Mouse (Mus musculus) brain, adult 2 months (tissue): Measurements from ENCODE around the gene Cggbp1.

Source experiments
- DNase-seq: peaks from one replicate; pipeline ENCODE4 v3.0.0; 2011; ENCODE audit warnings: low read depth, low spot score

Gene Cggbp1

DNA sequence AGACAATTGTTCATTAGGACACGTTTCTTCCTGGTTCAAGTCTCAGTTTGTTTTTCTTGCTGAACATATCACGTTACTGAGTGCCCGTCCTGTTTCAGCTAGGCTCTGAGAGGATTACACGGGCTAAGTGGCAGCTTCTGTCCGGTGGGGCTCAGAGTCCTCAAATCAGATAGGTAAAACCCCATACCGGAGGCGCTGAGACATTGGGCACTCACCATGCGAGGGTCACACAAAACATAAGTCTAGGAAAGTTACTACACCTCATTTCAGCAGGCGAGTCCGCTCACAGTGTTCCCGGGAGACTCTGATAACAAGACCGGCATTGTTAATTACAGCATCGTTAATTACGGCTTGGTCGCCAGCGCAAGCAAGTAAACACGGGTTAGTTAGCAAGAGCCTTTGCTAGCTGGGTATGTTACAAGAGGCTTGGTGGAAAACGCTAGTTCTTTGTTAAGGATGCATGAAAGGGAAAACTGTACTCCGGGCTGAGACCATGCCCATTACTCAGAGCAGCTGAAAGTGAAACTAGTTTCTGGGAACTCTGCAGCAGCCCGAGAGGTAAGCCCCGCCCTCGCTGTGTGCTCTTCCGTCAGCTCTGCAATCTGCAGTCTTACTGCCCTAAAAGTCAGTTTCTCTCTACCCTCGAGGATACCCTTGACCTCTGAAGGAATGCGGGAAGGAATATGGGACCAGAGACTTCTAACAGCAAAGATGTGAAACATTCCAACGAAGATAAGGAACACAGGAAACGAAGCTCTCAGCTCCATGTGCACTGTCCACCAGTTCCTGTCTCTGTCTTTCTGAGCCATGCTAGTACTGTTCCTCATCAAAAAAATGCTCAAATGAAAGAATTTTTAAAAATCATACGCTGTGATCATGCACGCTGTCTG is 21.9 kb downstream of the Cggbp1 start:
- DNase-seq: peak; percentile 86

DNA sequence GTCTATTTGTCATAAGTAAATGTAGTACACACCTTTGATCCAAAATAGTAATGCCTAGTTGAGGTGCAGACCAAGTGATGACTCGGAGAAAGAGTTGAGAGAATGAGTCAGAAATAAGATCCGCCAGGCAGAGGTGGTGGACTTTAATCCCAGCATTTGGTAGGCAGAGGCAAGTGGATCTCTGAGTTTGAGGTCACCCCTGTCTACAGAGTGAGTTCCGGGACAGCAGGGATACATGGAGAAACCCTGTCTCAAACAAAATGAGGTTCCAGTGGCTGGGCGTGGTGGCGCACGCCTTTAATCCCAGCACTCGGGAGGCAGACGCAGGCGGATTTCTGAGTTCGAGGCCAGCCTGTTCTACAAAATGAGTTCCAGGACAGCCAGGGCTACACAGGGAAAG is 23.6 kb downstream of the Cggbp1 start:
- DNase-seq: no peak

DNA sequence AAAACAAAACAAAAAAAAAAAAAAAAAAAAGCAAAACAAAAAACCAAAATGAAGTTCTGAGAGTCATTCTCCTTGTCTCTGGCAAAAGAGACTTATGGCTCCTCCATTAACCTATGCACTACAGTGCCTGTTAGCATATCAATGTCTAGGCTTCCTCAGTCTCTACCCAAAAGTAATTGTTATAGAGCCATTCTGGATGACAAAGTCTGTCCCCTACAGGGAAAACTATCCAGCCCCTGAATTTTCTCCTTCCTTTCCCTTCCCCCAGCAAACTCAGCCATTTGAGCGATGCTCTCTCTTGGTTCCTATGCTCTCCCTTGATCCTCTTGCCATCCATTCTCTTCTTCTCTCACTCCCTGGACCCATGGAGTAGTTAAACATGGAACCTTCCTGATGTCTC is 24.0 kb downstream of the Cggbp1 start:
- no peak for DNase-seq

DNA sequence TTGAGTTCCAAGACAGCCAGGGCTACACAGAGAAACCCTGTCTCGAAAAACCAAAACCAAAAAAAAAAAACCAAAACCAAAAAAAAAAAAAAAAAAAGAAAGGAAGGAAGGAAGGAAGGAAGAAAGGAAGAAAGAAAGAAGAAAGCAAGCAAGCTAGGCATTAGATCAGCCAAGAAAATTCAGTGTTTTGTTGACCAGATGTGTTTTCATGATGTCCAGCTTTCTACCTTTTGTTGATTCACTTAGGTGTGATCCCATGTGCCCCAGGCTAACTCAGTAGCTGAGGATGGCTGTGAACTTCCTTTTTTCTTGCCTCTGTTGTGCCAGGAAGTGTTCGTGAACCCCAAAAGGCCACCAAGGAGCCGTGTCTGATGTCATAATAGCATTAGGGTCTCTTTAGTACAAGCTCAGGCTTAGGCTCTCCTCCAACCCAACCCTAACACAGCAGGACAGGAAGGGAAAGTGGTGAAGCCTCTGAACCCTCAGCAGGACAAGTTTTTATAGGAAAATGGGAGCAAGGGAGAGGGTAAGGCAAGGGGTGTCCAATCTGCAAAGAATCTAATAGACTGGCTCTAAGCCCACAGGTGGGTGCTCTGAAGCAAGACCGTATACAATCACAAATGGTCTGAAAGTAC is 25.0 kb downstream of the Cggbp1 start:
- DNase-seq: no peak

DNA sequence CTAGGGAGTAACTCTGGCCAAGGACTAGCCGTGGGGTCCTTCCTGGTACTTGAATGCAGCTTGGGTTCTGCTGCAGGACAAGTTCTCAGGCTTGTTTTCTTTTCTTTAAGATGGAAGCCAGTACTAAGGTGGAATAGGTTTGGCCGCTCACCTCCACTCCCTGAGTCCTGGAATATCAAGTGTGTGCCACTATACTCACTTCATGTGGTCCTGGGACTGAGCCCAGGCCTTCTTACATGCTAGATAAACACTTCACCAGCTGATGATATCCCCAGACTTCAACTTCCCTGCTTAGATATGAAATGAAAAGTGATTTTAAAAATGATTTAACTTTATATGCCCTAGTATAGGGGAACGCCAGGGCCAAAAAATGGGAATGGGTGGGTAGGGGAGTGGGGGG is 25.5 kb downstream of the Cggbp1 start:
- DNase-seq: no peak

DNA sequence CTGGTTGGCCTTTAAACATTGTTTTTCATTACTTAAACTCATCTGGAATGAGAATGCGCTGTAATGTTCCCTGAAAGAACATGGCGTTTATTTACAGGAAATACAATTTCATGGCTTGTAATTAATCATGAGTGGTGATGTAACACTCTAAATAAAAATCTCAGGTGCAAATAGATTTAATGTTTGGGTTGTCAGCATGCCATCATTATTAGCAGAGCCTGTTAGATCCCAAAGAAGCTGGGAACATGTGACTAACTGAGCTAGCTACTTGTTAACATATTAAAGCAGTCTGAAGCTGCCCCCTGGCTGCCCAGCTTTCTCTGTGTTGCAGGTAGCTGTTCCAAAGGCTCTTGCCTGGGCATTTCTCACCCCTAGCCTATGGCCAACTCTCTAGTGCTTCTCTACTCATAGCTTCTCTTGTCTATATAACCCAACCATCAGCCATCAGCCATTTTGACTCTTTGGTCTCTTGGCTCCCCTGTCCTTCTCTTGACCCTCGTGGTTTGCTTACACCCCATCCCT is 26.9 kb downstream of the Cggbp1 start:
- no peak for DNase-seq

DNA sequence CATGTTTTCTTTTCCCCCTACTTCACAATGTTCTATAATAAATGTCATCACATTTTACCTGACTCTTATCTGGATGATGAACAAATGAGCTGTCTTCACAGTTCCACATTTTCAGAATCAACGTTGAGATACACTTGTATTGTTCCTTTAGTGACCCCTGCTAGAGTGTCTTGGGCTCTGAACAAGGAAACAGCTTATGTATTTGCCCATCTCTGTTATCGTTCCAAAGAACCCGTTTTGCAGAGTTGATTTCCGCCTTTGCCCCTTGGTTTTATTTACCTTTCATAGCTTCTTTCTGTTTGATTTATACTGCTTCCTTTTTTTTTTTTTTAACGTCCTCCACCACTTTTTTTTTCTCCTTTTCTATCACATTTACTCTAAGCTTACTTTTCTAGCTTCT is 27.9 kb downstream of the Cggbp1 start:
- DNase-seq: no peak

DNA sequence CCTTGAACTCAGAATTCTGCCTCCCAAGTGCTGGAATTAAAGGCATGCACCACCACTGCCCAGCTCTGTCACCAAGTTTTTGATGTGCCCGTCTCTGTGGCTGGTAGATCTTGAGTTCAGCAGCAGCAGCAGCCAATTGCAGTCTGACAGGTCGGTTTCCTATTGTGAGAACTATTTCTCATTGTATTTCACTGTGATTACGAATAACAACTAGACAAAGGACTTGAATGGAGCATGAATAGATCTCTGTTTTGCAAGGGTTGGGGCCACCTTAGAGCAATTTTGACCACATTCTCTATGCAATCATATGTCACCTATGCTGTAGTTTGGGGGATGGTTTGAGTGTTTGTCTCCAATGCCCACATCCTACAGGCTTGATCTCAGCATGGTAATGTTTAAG is 29.2 kb downstream of the Cggbp1 start:
- no peak for DNase-seq

DNA sequence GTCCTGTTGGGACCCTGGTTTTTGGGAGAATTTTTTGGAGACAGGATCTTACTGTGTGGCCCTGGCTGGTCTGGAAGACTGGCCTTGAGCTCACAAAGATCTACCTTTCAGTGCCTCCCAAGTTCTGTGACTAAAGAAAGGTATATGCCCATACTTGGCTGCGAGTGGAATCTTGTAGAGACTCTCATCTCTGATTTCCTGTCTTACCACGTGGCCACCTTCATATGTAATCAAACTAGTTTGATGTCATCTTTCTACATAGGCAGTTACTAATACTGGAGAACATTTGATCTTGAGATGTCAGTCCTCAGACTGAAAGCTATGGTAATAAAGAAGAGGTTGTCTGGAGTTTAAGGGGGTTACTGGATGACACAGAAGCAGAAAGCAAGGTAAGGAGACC is 29.6 kb downstream of the Cggbp1 start:
- DNase-seq: no peak

DNA sequence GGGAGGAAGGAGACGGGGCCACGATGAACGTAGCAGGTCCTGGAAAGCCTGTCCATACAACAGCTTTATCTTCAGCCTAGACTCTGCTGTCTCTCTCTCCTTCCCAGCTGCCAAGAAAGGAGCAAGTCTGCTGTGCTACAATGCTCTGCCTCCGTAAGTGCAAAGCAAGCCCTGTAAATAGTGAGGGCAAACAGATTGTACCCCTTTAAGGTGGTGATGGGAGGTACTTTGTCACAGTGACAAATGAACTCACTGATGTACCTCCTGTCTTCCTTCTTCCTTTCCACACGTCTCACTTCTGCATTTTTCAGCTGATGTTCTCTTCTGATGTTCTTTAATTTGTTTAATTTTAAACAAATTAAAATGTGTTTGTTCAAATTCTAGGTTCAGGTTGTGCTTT is 32.1 kb downstream of the Cggbp1 start:
- DNase-seq: no peak

DNA sequence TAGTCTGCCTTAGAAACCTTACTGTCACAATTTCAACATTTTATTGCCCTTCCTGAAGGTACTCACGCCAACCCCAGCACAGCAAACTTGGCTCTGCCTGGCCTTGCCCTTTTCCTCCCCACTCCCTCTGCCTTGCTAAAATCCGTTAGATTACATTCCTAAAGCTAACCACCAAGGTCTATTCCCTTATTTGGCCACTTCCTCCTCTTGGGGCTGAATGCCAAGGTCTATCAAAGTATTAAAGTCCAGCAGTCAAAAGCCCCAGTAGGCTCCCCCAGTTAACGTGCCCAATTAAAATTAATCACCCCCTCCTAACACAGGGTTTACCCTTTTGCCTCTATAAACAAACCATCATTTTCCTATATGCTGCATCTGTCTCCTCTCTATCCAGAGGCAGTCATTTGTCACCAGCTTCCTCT is 32.6 kb downstream of the Cggbp1 start:
- no peak for DNase-seq

DNA sequence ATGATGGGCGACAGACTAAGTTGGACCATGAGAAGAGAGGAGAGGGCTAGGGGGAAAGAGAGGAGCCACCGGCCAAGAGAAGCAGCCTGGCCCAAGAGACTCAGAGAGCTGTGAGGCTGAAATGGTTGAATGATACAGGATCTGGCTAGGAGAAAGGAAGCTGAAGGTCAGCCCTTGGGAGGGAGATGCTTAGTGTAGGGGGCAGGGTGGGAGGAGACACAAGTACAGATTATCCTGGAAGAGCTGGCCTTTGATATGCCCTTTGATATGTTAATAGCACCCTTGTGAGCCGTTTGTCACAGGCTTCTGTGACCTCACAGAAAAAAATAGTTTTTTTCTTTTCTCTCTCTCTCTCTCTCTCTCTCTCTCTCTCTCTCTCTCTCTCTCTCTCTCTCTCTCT is 33.3 kb downstream of the Cggbp1 start:
- no peak for DNase-seq

DNA sequence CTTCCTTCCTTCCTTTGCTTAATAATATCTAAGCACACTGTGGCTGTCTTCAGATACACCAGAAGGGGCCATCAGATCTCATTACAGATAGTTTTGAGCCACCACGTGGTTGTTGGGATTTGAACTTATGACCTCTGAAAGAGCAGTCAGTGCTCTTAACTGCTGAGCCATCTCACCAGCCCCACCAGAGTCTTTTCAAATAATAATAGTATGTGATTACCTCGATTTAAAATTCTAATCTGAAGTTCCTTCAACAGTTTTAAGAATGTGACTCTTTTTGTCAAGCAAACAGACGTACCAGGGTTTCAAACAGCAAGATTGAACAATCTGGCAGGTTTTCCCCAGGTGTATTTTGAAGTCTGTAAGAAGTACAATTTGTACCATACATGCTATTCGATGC is 33.8 kb downstream of the Cggbp1 start:
- DNase-seq: no peak

DNA sequence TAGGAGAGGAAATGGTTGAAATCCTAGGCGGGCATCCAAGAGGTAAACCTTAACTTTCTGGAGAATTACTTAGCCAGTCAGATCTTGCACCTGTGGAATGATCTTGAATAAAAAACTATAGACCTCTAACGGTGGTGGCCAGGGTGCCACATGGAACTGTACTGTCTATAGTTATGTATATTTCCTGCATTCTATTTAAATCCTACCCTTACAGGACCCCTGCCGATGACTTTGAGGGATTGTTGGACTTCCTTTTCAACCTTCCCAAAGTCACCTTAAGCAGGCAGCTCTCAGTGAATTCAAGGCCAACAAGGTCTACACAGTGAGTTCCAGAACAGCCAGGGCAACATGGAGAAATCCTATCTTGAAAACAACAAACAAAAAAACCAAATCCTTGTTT is 37.7 kb downstream of the Cggbp1 start:
- no peak for DNase-seq

DNA sequence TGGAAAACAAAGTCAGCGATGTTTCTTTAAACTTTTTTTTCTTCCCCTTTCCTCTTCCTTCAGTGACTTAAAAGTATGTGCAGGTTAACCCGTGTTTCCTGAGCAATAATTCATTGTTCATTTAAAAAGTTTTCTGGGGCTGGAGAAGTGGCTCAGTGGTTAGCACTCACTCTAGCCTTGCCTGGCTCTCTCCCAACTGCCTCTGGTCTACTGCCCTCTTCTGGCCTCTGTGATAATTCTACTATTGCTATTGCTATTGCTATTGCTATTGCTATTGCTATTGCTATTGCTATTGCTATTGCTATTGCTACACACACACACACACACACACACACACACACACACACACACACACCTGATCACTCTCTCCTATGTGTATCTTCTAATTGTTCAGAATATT is 47.3 kb downstream of the Cggbp1 start:
- no peak for DNase-seq

DNA sequence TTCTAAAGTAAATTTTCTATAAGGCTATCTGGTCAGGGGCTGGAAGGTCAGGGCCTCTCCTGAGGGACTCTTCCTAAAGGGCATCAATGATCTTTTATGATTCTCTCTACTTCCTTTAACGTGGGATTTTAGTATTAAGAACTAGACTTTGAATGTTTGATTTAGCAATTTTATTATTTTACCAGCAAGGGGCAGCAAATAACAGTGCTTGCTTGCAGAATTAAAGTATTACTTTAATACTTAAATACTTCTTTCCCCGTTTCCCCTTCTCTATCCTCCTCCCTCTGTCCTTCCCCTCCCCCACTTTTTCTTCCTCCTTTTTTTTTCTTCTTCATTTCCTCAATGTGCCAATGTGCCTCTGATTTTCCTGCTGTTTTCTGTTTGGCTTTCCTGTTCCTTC is 51.5 kb downstream of the Cggbp1 start:
- peak; percentile 11 for DNase-seq

DNA sequence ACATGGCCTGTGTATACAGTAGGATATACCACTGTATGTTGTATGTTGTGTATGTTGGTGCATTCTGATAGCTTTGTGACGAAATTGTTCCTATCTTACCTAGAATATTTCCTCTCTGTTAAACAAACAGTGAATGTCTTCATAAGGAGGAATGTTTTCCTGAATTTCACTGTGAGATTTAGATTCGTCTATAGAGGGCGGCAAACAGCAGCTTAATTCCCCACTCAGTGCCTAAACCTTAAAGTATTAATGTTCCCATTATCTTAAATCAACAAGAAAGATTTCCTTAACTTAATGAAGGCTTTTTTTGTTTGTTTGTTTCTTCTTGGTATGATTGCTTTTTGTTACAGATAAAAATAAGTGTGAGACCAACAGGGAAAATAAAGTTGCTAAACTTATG is 55.3 kb downstream of the Cggbp1 start:
- peak; percentile 55 for DNase-seq

DNA sequence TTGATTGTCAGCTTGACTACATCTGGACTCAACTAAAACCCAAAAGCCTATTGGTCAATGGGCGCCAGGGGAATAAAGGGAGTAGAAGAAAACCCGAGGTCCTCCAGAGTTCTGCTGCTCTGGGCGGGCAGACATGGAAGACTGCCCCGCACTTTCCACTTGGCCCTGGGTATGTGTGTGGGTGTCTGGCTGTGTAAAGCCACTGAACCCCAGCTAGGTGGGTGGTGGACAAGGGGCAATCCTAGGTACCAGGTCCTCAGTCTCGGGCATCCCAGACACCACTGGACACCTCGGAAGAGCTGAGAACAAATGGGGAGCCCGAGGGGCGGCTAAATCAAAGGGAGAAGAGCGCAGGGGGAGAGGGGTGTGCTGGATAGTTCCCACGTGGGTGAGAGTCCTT is 57.0 kb downstream of the Cggbp1 start:
- DNase-seq: no peak
